Mouse (Mus musculus) liver, embryonic 14 days (tissue): ENCODE results near the gene Gm9573. TPM values are rescaled to one million over a fixed set of nuclear protein-coding genes. Genes with fewer than 3 reads are reported as not detected.

Experiments
- polyA plus RNA-seq: library from polyadenylated mRNA; depleted of rRNA; stranded (reverse); fragments of >200 nt; gene quantifications from 2 replicates; pipeline ENCODE4 v1.2.3, GENCODE M21; 2012; rRNA removed

The Gm9573 gene
- polyA plus RNA-seq: not detected in 2 replicates

GRCm38 (mm10) chr17:35626537-35626936, at the start of gene Gm9573:
Gene Gm9573 (minus strand): TSS chr17:35626637.

GRCm38 (mm10) chr17:35673416-35674035, 47.1 kb upstream of the Gm9573 start, which contains the start of gene Gtf2h4:
Gene Gtf2h4 (minus strand): TSS chr17:35673739.

GRCm38 (mm10) chr17:35667334-35668065, 41.1 kb upstream of the Gm9573 start, which contains the start of gene Vars2:
Gene Vars2 (minus strand): TSS chr17:35667592.

GRCm38 (mm10) chr17:35643609-35644236, 17.3 kb upstream of the Gm9573 start, which contains the start of gene Mucl3:
Gene Mucl3 (minus strand): TSS chr17:35643695.

GRCm38 (mm10) chr17:35601249-35601648, 25.2 kb downstream of the Gm9573 start, which contains the start of gene Sfta2:
Gene Sfta2 (plus strand): TSS chr17:35601549.

Other genes starting within 250 kb of the Gm9573 start
- gene H2-Q4, start 247.0 kb downstream of the Gm9573 start, polyA plus RNA-seq: 6.6 and 6.8 TPM in 2 replicates
- 10.0 and 11.4 TPM in 2 replicates for gene H2-Q6, start 201.8 kb downstream of the Gm9573 start, polyA plus RNA-seq
- 20.5 and 21.9 TPM in 2 replicates for gene H2-Q7, start 187.5 kb downstream of the Gm9573 start, polyA plus RNA-seq
- 112 and 136 TPM in 2 replicates for gene H2-Q10, start 156.5 kb downstream of the Gm9573 start, polyA plus RNA-seq
- not detected in 2 replicates for gene Pou5f1, start 120.6 kb downstream of the Gm9573 start, polyA plus RNA-seq
- gene Tcf19, start 109.8 kb downstream of the Gm9573 start, polyA plus RNA-seq: 27.3 and 35.3 TPM in 2 replicates
- gene Cchcr1, start 109.5 kb downstream of the Gm9573 start, polyA plus RNA-seq: 9.6 and 9.9 TPM in 2 replicates
- 0.03 and 0.12 TPM in 2 replicates for gene Psors1c2, start 93.4 kb downstream of the Gm9573 start, polyA plus RNA-seq
- gene Cdsn, start 74.5 kb downstream of the Gm9573 start, polyA plus RNA-seq: 0.02 TPM in 1 of 2 replicates, not detected in the other
- gene 2300002M23Rik, start 59.2 kb downstream of the Gm9573 start, polyA plus RNA-seq: not detected in 2 replicates
- gene Sfta2, start 25.1 kb downstream of the Gm9573 start, polyA plus RNA-seq: not detected in 2 replicates
- gene Mucl3, start 17.1 kb upstream of the Gm9573 start, polyA plus RNA-seq: 0.02 TPM in 1 of 2 replicates, not detected in the other
- gene Vars2, start 41.0 kb upstream of the Gm9573 start, polyA plus RNA-seq: 7.1 and 7.8 TPM in 2 replicates
- 15.6 and 17.6 TPM in 2 replicates for gene Gtf2h4, start 47.1 kb upstream of the Gm9573 start, polyA plus RNA-seq
- 0.91 and 1.4 TPM in 2 replicates for gene Ddr1, start 78.0 kb upstream of the Gm9573 start, polyA plus RNA-seq
- 7.2 and 9.8 TPM in 2 replicates for gene Ier3, start 195.0 kb upstream of the Gm9573 start, polyA plus RNA-seq
- gene Flot1, start 196.6 kb upstream of the Gm9573 start, polyA plus RNA-seq: 31.6 and 34.3 TPM in 2 replicates
- 448 and 489 TPM in 2 replicates for gene Tubb5, start 211.7 kb upstream of the Gm9573 start, polyA plus RNA-seq
- 10.0 and 10.7 TPM in 2 replicates for gene Mdc1, start 214.9 kb upstream of the Gm9573 start, polyA plus RNA-seq
- 13.3 and 17.0 TPM in 2 replicates for gene Nrm, start 234.7 kb upstream of the Gm9573 start, polyA plus RNA-seq
- gene Ppp1r18, start 239.0 kb upstream of the Gm9573 start, polyA plus RNA-seq: 9.1 and 9.3 TPM in 2 replicates